Mouse (Mus musculus): Measurements from ENCODE around the gene Rab34. TPM values are rescaled to one million over a fixed set of nuclear protein-coding genes. Genes with fewer than 3 reads are reported as not detected.

Gene Rab34
- polyA plus RNA-seq, 1 experiment from 2014 or later: 60.3 TPM

DNA sequence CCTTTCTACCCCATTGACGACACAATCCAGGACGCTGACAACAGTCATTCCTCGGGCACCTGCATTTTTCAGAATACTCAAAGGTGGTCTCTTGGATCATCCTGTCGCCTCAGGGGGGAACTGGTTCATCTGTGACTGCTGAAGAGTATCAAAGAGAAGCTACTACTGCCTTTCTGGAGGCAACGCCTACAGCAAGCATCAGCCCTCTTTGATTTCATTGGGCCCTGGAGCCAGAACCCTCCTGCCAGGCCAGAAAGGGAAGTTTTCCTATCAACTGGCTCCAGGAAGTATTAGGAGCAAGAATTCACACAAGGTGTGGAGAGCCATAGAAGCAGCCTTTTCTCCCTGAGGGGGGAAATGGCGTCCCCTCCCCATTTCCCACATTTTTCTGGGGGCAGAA lies 21.6 kb upstream of the Rab34 start:
- Histone ChIP-seq H3K9ac (no peak overlapping the region), H3K4me3 (no peak overlapping the region), H3K27me3 (no peaks in the 10 kb centered on the region), H3K36me3 (peaks cover 9% of the 10 kb centered on the region), H3K27ac (replicated peaks) (no peak overlapping the region), H3K9me3 (no peaks in the 10 kb centered on the region), H3K4me2 (no peak overlapping the region), H3K4me1 (replicated peaks) (peaks cover 31% of the 10 kb centered on the region)
- ATAC-seq (ENCODE audit: low read depth): no peak
- WGBS: 72% methylated on average over 6 of the region's 6 CpGs

DNA sequence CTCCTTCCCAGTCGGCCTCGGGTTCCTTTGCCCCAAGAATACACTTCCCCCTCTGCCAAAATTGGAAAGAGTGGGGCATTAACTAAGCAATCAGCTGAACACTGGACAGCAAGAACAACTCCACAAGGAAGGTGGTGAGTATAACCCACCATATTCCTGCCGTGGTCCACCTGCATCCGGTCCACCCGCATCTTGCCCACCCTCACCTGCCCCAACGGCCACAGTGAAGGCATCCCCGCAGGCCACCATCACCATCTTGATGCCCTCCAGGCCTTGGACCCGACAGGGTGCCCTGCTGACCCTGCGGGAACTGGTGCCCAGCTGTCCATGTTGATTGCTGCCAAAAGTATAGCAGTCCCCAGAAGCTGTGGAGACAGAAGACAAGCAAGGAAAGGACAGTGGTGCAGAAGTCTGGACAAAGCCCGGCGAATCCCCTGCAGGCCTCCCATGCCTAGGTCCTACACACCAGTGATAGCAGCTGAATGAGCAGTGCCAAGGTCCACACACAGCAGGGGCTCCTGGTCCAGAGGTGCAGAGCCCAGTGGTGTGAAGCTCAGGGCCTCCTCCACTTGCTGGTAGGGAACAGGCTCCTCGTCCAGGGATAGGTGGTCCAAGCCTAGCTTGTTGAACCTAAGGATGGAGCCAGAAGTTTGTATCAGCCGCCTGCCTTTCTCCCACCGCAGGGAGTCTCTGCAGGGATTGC lies 20.8 kb upstream of the Rab34 start:
- Histone ChIP-seq H3K36me3 (peaks cover 1% of the 10 kb centered on the region; the same call in 1 of the 2 replicates), H3K27ac (replicated peaks) (no peak overlapping the region), H3K4me1 (replicated peaks) (peaks cover 23% of the 10 kb centered on the region), H3K9me3 (no peaks in the 10 kb centered on the region), H3K9ac (no peak overlapping the region), H3K4me3 (no peak overlapping the region), H3K27me3 (no peaks in the 10 kb centered on the region), H3K4me2 (no peak overlapping the region)
- 90% methylated on average over 14 of the region's 14 CpGs for WGBS
- no peak for ATAC-seq (ENCODE audit: low read depth)

DNA sequence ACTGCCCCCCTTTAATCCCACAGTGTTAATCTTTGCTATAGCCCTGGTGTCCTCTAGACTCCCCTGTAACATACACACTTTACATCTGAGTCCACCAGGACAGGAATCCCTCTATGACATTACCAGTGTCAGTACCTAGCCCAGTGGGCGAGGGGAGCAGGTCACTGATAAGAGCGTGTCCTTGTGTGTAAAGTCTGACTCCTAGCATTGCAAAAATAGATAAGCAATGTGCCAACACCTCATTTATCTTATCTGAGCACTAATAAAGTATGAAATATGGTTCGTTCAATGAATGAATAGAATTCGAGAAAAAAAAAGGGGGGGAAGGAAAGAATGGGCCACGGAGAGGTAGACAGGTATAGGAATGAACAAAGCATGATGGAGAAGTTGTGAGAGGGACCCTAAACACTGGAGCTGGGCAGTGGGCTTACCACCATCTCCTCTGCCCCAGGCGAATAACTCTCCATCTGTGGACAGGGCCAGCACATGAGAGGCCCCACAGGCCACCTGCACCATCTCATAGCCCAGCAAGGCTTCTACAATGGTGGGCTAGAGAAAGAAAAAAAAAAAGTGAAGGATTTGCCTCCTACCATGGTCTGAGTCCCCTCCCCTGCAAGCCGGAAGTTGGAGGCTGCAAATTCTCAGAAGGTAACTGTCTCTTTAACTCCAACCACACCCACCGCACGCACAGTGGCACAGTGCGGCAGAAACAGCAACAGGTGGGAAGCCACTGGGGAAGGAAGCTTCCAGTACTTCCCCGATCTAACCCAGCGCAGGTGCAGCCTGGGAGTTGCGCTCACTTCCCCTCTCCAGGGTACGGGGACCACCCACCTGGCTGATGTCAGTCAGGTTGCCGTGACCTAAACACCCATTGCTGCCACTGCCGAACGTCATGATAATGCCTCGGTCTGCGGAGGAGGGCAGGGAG lies 19.4 kb upstream of the Rab34 start:
- no peak overlapping the region for H3K27ac ChIP-seq (replicated peaks)
- H3K36me3 ChIP-seq: no peaks in the 10 kb centered on the region
- no peaks in the 10 kb centered on the region for H3K9me3 ChIP-seq
- no peaks in the 10 kb centered on the region for H3K27me3 ChIP-seq
- H3K4me3 ChIP-seq: no peak overlapping the region
- ATAC-seq (ENCODE audit: low read depth): no peak
- H3K9ac ChIP-seq: no peak overlapping the region
- H3K4me1 ChIP-seq (replicated peaks): peaks cover 9% of the 10 kb centered on the region
- WGBS: 57% methylated on average over 19 of the region's 19 CpGs
- H3K4me2 ChIP-seq: no peak overlapping the region

GRCm38 (mm10) chr11:78170306-78170705 lies 17.9 kb upstream of the Rab34 start:
- H3K4me3 ChIP-seq: no peak overlapping the region
- H3K27ac ChIP-seq (replicated peaks): no peak overlapping the region
- no peak for ATAC-seq (ENCODE audit: low read depth)
- peaks cover 8% of the 10 kb centered on the region for H3K4me1 ChIP-seq (replicated peaks)
- H3K9ac ChIP-seq: no peak overlapping the region
- no peaks in the 10 kb centered on the region for H3K36me3 ChIP-seq
- H3K27me3 ChIP-seq: no peaks in the 10 kb centered on the region
- WGBS: 93% methylated on average over 15 of the region's 15 CpGs
- no peaks in the 10 kb centered on the region for H3K9me3 ChIP-seq
- no peak overlapping the region for H3K4me2 ChIP-seq

DNA sequence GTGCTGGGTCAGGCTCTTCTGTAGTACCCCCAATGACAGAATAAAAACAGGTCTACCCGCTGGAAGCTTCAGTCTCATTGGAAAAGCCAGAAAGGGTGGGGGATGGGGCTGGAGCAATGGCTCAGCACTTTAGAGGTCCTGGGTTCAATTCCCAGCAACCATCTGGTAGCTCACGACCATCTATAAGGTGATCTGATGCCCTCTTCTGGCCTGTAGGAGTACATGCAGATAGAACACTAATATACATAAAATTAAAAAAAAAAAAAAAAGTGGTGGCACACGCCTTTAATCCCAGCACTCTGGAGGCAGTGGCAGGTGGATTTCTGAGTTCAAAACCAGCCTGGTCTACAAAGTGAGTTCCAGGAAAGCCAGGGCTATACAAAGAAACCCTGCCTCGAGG lies 16.9 kb upstream of the Rab34 start:
- H3K4me1 ChIP-seq (replicated peaks): peaks cover 6% of the 10 kb centered on the region
- H3K27ac ChIP-seq (replicated peaks): no peak overlapping the region
- H3K9ac ChIP-seq: no peak overlapping the region
- H3K4me3 ChIP-seq: no peak overlapping the region
- H3K27me3 ChIP-seq: no peaks in the 10 kb centered on the region
- H3K9me3 ChIP-seq: no peaks in the 10 kb centered on the region
- no peak for ATAC-seq (ENCODE audit: low read depth)
- no peaks in the 10 kb centered on the region for H3K36me3 ChIP-seq
- WGBS: 72% methylated on average over 4 of the region's 4 CpGs
- H3K4me2 ChIP-seq: no peak overlapping the region

- no peak overlapping the region for H3K4me3 ChIP-seq
These were observed 16.0 kb upstream of the Rab34 start for GRCm38 (mm10) chr11:78172034-78172747.

GRCm38 (mm10) chr11:78172748-78173383 lies 15.4 kb upstream of the Rab34 start:
- H3K4me1 ChIP-seq (replicated peaks): peaks cover 18% of the 10 kb centered on the region
- no peak overlapping the region for H3K9ac ChIP-seq
- 87% methylated on average over 19 of the region's 19 CpGs for WGBS
- no peak overlapping the region for H3K27ac ChIP-seq (replicated peaks)
- H3K9me3 ChIP-seq: no peaks in the 10 kb centered on the region
- H3K27me3 ChIP-seq: no peaks in the 10 kb centered on the region
- no peak for ATAC-seq (ENCODE audit: low read depth)
- no peak overlapping the region for H3K4me2 ChIP-seq
- no peaks in the 10 kb centered on the region for H3K36me3 ChIP-seq
- no peak overlapping the region for H3K4me3 ChIP-seq

More at GRCm38 (mm10) chr11:78172034-78172747, 16.0 kb upstream of the Rab34 start:
- 81% methylated on average over 16 of the region's 16 CpGs for WGBS
- H3K9ac ChIP-seq: no peak overlapping the region
- peaks cover 13% of the 10 kb centered on the region for H3K4me1 ChIP-seq (replicated peaks)
- no peak overlapping the region for H3K4me2 ChIP-seq
- H3K36me3 ChIP-seq: no peaks in the 10 kb centered on the region
- ATAC-seq (ENCODE audit: low read depth): no peak
- H3K9me3 ChIP-seq: no peaks in the 10 kb centered on the region
- H3K27me3 ChIP-seq: no peaks in the 10 kb centered on the region
- H3K27ac ChIP-seq (replicated peaks): no peak overlapping the region

DNA sequence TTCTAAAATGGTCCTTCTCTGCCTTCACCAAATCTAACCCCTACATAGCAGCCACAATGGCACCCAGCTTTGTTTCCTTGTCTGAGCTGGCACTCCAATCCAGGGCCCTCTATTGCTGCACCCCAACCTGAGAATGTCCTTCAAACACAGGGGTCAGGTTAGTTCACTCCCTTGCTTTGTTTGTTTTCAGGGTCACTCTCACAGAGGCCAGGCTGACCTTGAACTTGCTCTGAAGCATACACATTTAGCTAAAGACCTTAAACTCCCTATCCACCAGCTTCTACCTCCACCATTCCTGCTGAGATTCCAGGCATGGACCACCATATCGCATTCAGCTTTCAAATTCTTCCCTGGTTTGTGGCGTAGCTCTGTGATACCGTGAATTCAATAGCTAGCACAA lies 13.7 kb upstream of the Rab34 start:
- Histone ChIP-seq H3K9ac (no peak overlapping the region), H3K36me3 (peaks cover 3% of the 10 kb centered on the region), H3K4me1 (replicated peaks) (peaks cover 33% of the 10 kb centered on the region), H3K27me3 (no peaks in the 10 kb centered on the region), H3K27ac (replicated peaks) (no peak overlapping the region), H3K4me3 (no peak overlapping the region), H3K4me2 (no peak overlapping the region), H3K9me3 (no peaks in the 10 kb centered on the region)
- WGBS: 92% methylated on average over 3 of the region's 3 CpGs
- no peak for ATAC-seq (ENCODE audit: low read depth)

- H3K36me3 ChIP-seq: peaks cover 17% of the 10 kb centered on the region
- peak overlapping the region; percentile 78 for H3K4me2 ChIP-seq
- no peak for ATAC-seq (ENCODE audit: low read depth)
- H3K4me1 ChIP-seq (replicated peaks): peaks cover 47% of the 10 kb centered on the region
- H3K9me3 ChIP-seq: no peaks in the 10 kb centered on the region
- peak overlapping the region; percentile 50 for H3K27ac ChIP-seq (replicated peaks)
- 5% methylated on average over 9 of the region's 10 CpGs for WGBS
- H3K9ac ChIP-seq: peak overlapping the region; percentile 79; the same call in 1 of the 2 replicates
- H3K4me3 ChIP-seq: peak overlapping the region; percentile 52
- no peaks in the 10 kb centered on the region for H3K27me3 ChIP-seq
These were observed 12.3 kb upstream of the Rab34 start for GRCm38 (mm10) chr11:78175771-78176401.

DNA sequence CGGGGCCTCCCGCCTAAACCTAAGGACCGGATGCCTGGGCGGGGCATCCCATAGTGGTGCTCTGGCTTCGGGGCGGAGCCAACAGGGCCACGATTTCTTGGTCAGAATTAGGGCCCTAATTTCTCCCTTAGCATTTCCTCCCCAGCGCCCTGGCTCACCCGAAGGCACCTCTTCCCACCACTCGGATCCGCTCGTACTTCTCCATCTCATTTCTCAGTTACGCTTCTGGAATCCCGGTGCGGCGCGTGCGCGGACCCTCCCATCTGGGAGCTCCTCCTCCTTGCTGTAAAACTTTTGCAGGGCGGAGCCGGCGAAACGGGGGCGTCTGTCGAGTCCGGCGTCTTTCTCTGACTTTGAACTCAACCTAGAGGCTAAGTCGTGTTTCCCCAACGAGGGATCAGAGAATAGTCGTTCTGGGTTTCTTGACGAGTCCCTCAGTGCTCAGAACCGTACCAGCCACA lies 11.8 kb upstream of the Rab34 start, which contains the start of the genes Nek8 and Tlcd1:
Gene Nek8 (minus strand): TSS at position 274 of the 461 bp plus-strand sequence.
Gene Tlcd1 (plus strand): TSS at position 310 of the 461 bp plus-strand sequence.
- Histone ChIP-seq H3K4me2 (peak within 1 kb of the TSS; percentile 78), H3K9me3 (no peaks in the 10 kb centered on the region), H3K27ac (replicated peaks) (peak within 1 kb of the TSS; percentile 87), H3K27me3 (no peaks in the 10 kb centered on the region), H3K36me3 (peaks cover 22% of the 10 kb centered on the region), H3K4me1 (replicated peaks) (peaks cover 52% of the 10 kb centered on the region), H3K4me3 (peak within 1 kb of the TSS; percentile 52), H3K9ac (peak within 1 kb of the TSS; percentile 79)
- under 1% methylated on average over 32 of the region's 32 CpGs for WGBS
- ATAC-seq (ENCODE audit: low read depth): peak; percentile 37

- Histone ChIP-seq H3K9ac (peak overlapping the region; percentile 79), H3K4me1 (replicated peaks) (peaks cover 57% of the 10 kb centered on the region)
- 1% methylated on average over 23 of the region's 23 CpGs for WGBS
These were observed 11.3 kb upstream of the Rab34 start for GRCm38 (mm10) chr11:78176905-78177331.

More at GRCm38 (mm10) chr11:78176905-78177331, 11.3 kb upstream of the Rab34 start:
- Histone ChIP-seq H3K36me3 (peaks cover 27% of the 10 kb centered on the region), H3K27ac (replicated peaks) (peak overlapping the region; percentile 50), H3K27me3 (no peaks in the 10 kb centered on the region), H3K9me3 (no peaks in the 10 kb centered on the region), H3K4me2 (peak overlapping the region; percentile 78), H3K4me3 (peak overlapping the region; percentile 52)
- no peak for ATAC-seq (ENCODE audit: low read depth)
